Mouse (Mus musculus) MN1 (cell line): Measurements from ENCODE around the gene Ubl4a.
"Not testable (repeated sequence)": the region's sequence is repeated elsewhere in the genome, so short reads cannot be mapped to it uniquely, and the experiment has no call there.

Source experiments
- DNase-seq: peaks from one replicate; pipeline ENCODE4 v3.0.0-alpha.2; 2016; ENCODE audit warnings: low spot score

Ubl4a gene

GRCm38 (mm10) chrX:74372888-74373549 is at the start of gene Ubl4a, which contains the start of gene Slc10a3:
TSS of gene Ubl4a (minus strand) at chrX:74373218.
TSS of gene Slc10a3 (minus strand) at chrX:74373349.
- peak; percentile 91 for DNase-seq

- DNase-seq, result peak; percentile 81
Measured at GRCm38 (mm10) chrX:74413377-74413776, 40.4 kb upstream of the Ubl4a start.

GRCm38 (mm10) chrX:74408340-74408739 is 35.3 kb upstream of the Ubl4a start:
- no peak for DNase-seq

GRCm38 (mm10) chrX:74400136-74400535 is 27.1 kb upstream of the Ubl4a start:
- no peak for DNase-seq

- peak; percentile 91 for DNase-seq
Measured at GRCm38 (mm10) chrX:74392535-74393443, 19.8 kb upstream of the Ubl4a start, which contains the start of the genes Fam3a and Ikbkg. TSS of gene Fam3a (minus strand) at chrX:74393272. TSS of gene Ikbkg (plus strand) at chrX:74393290.

- no peak for DNase-seq
Measured at GRCm38 (mm10) chrX:74388153-74388552, 15.1 kb upstream of the Ubl4a start.

GRCm38 (mm10) chrX:74384451-74384850 is 11.4 kb upstream of the Ubl4a start:
- DNase-seq, result no peak

GRCm38 (mm10) chrX:74368209-74368909 is 4.7 kb downstream of the Ubl4a start:
- peak; percentile 73 for DNase-seq

GRCm38 (mm10) chrX:74367512-74367911 is 5.5 kb downstream of the Ubl4a start:
- DNase-seq, result no peak

- DNase-seq, result no peak
Measured at GRCm38 (mm10) chrX:74359171-74359570, 13.8 kb downstream of the Ubl4a start.

- not testable (repeated sequence) for DNase-seq
Measured at GRCm38 (mm10) chrX:74357069-74357468, 15.9 kb downstream of the Ubl4a start.

- peak; percentile 82 for DNase-seq
Measured at GRCm38 (mm10) chrX:74353467-74353770, 19.6 kb downstream of the Ubl4a start, which contains the start of gene Lage3. TSS of gene Lage3 (minus strand) at chrX:74353618.

GRCm38 (mm10) chrX:74352645-74353466 is 20.2 kb downstream of the Ubl4a start:
- DNase-seq, result peak; percentile 18

- DNase-seq, result peak; percentile 12
Measured at GRCm38 (mm10) chrX:74330166-74330930, 42.7 kb downstream of the Ubl4a start.

GRCm38 (mm10) chrX:74329215-74329671 is 43.8 kb downstream of the Ubl4a start:
- no peak for DNase-seq

- DNase-seq, result peak; percentile 84
Measured at GRCm38 (mm10) chrX:74328725-74329161, 44.3 kb downstream of the Ubl4a start, which contains the start of gene Plxna3. TSS of gene Plxna3 (plus strand) at chrX:74329066.
